Mouse (Mus musculus) limb, embryonic 11.5 days (tissue): Measurements from ENCODE around the gene Gm20696. TPM values are rescaled to one million over a fixed set of nuclear protein-coding genes. Genes with fewer than 3 reads are reported as not detected.

Source experiments
- ATAC-seq: fragments of 200-750 bp; cut with Nextera tagmentation; 2 replicates; pipeline ENCODE4 v1.8.0; 2017; ENCODE audit warnings: low read depth; ENCODE audit not compliant: insufficient number of reproducible peaks, low FRiP score, low TSS enrichment
- DNase-seq: peaks from one replicate; pipeline ENCODE4 v3.0.0-alpha.2; 2015; ENCODE audit warnings: low spot score
- H3K27ac ChIP-seq: fragments of 300-500 bp; sonication (generic); replicated peaks from 2 replicates; pipeline ENCODE4 v1.5.1; 2014; ENCODE audit warnings: low read depth, mild to moderate bottlenecking, low read length
- H3K27me3 ChIP-seq: fragments of 300-500 bp; sonication (generic); 2 replicates; pipeline ENCODE4 v1.6.1; 2014; ENCODE audit warnings: mild to moderate bottlenecking, low read length, mixed read lengths; ENCODE audit not compliant: control insufficient read depth, insufficient read depth
- H3K36me3 ChIP-seq: fragments of 300-500 bp; sonication (generic); 2 replicates; pipeline ENCODE4 v1.6.1; 2014; ENCODE audit warnings: mild to moderate bottlenecking, low read length, moderate library complexity, mixed read lengths; ENCODE audit not compliant: control insufficient read depth, insufficient read depth
- H3K4me1 ChIP-seq: fragments of 300-500 bp; sonication (generic); 2 replicates; pipeline ENCODE4 v1.6.1; 2014; ENCODE audit warnings: low read length, mixed read lengths; ENCODE audit not compliant: control insufficient read depth, insufficient read depth
- H3K4me2 ChIP-seq: fragments of 300-500 bp; sonication (generic); 2 replicates; pipeline ENCODE4 v1.6.1; 2014; ENCODE audit warnings: low read depth, mild to moderate bottlenecking, moderate library complexity; ENCODE audit not compliant: severe bottlenecking
- H3K4me3 ChIP-seq: fragments of 300-500 bp; sonication (generic); 2 replicates; pipeline ENCODE4 v1.5.1; 2014; ENCODE audit warnings: low read depth, low read length
- H3K9ac ChIP-seq: fragments of 300-500 bp; sonication (generic); 2 replicates; pipeline ENCODE4 v1.6.1; 2014; ENCODE audit warnings: mild to moderate bottlenecking, low read length
- H3K9me3 ChIP-seq: fragments of 300-500 bp; sonication (generic); 2 replicates; pipeline ENCODE4 v1.6.1; 2016; ENCODE audit warnings: low read length; ENCODE audit not compliant: control insufficient read depth
- WGBS: fragments of 180-500 bp; shearing (Covaris S2); extraction: QIAGEN DNeasy Blood & Tissue Kit; methylation state at CpG from one replicate; pipeline ENCODE4 v1.1.7; 2014; 5-methylcytosine and 5-hydroxymethylcytosine counted together
- polyA plus RNA-seq: library from polyadenylated mRNA; unstranded; fragments of >200 nt; fragmentation: Nextera tagmentation; extraction: Ambion mirVana; gene quantifications from 2 replicates; pipeline ENCODE4 v1.2.1, GENCODE M21; 2014

Gm20696 gene
- polyA plus RNA-seq, 1 experiment from 2014 or later: 4.0 TPM

GRCm38 (mm10) chr6:99692206-99692915 is 25.8 kb upstream of the Gm20696 start, which contains the start of gene Gpr27:
Gene Gpr27 (plus strand): TSS chr6:99692679.
- H3K4me2 ChIP-seq: peak within 1 kb of the TSS; percentile 88
- H3K36me3 ChIP-seq: no peaks in the 10 kb centered on the region
- peak; percentile 67 for DNase-seq
- peak; percentile 69 for ATAC-seq
- no peaks in the 10 kb centered on the region for H3K9me3 ChIP-seq
- peak within 1 kb of the TSS; percentile 63 for H3K4me3 ChIP-seq
- peak within 1 kb of the TSS; percentile 77 for H3K9ac ChIP-seq
- under 1% methylated on average over 70 of the region's 112 CpGs for WGBS
- peaks cover 8% of the 10 kb centered on the region; the same call in 1 of the 2 replicates for H3K4me1 ChIP-seq
- peaks cover 46% of the 10 kb centered on the region for H3K27me3 ChIP-seq
- H3K27ac ChIP-seq: 0 out of 2 replicates have a peak within 1 kb of the TSS, but pooled peaks have one; percentile 14

GRCm38 (mm10) chr6:99691666-99692205 is 25.1 kb upstream of the Gm20696 start:
- Histone ChIP-seq H3K4me3 (peak overlapping the region; percentile 63), H3K36me3 (no peaks in the 10 kb centered on the region), H3K4me1 (peaks cover 8% of the 10 kb centered on the region; the same call in 1 of the 2 replicates), H3K27ac (no peak overlapping the region), H3K9ac (peak overlapping the region; percentile 77), H3K9me3 (no peaks in the 10 kb centered on the region), H3K27me3 (peaks cover 45% of the 10 kb centered on the region), H3K4me2 (peak overlapping the region; percentile 88)
- 5% methylated on average over 25 of the region's 25 CpGs for WGBS
- DNase-seq: no peak
- 0 out of 2 replicates have a peak, but pooled peaks have one; percentile 44 for ATAC-seq

- no peaks in the 10 kb centered on the region for H3K36me3 ChIP-seq
- WGBS: 86% methylated on average over 6 of the region's 6 CpGs
- no peaks in the 10 kb centered on the region for H3K9me3 ChIP-seq
- no peak for DNase-seq
- ATAC-seq: no peak
- H3K4me1 ChIP-seq: peaks cover 5% of the 10 kb centered on the region; the same call in 1 of the 2 replicates
- no peak overlapping the region for H3K27ac ChIP-seq
- H3K27me3 ChIP-seq: peaks cover 25% of the 10 kb centered on the region
- no peak overlapping the region for H3K4me3 ChIP-seq
- H3K9ac ChIP-seq: no peak overlapping the region
- H3K4me2 ChIP-seq: no peak overlapping the region
Observed at GRCm38 (mm10) chr6:99688513-99688912, 21.9 kb upstream of the Gm20696 start.

GRCm38 (mm10) chr6:99684899-99685298 is 18.3 kb upstream of the Gm20696 start:
- no peak overlapping the region for H3K4me3 ChIP-seq
- H3K36me3 ChIP-seq: no peaks in the 10 kb centered on the region
- H3K4me1 ChIP-seq: no peaks in the 10 kb centered on the region
- 52% methylated on average over 5 of the region's 5 CpGs for WGBS
- H3K4me2 ChIP-seq: no peak overlapping the region
- no peak for ATAC-seq
- no peak overlapping the region for H3K27ac ChIP-seq
- peak; percentile 43 for DNase-seq
- H3K9ac ChIP-seq: no peak overlapping the region
- H3K27me3 ChIP-seq: no peaks in the 10 kb centered on the region
- no peaks in the 10 kb centered on the region for H3K9me3 ChIP-seq

- no peaks in the 10 kb centered on the region for H3K27me3 ChIP-seq
- ATAC-seq (no peak), DNase-seq (no peak)
- H3K36me3 ChIP-seq: no peaks in the 10 kb centered on the region
- no peaks in the 10 kb centered on the region for H3K9me3 ChIP-seq
- WGBS: 91% methylated on average over 5 of the region's 5 CpGs
- H3K4me3 ChIP-seq: no peak overlapping the region
- H3K9ac ChIP-seq: no peak overlapping the region
- no peak overlapping the region for H3K4me2 ChIP-seq
- no peaks in the 10 kb centered on the region for H3K4me1 ChIP-seq
- H3K27ac ChIP-seq: no peak overlapping the region
Observed at GRCm38 (mm10) chr6:99683974-99684373, 17.4 kb upstream of the Gm20696 start.

GRCm38 (mm10) chr6:99678108-99678507 is 11.5 kb upstream of the Gm20696 start:
- H3K9ac ChIP-seq: no peak overlapping the region
- H3K4me3 ChIP-seq: no peak overlapping the region
- ATAC-seq (no peak), DNase-seq (no peak)
- H3K9me3 ChIP-seq: no peaks in the 10 kb centered on the region
- H3K27me3 ChIP-seq: no peaks in the 10 kb centered on the region
- H3K36me3 ChIP-seq: no peaks in the 10 kb centered on the region
- WGBS: 90% methylated on average over 11 of the region's 11 CpGs
- H3K4me1 ChIP-seq: no peaks in the 10 kb centered on the region
- H3K4me2 ChIP-seq: no peak overlapping the region
- H3K27ac ChIP-seq: no peak overlapping the region

- ATAC-seq (no peak), DNase-seq (no peak)
- no peaks in the 10 kb centered on the region for H3K4me1 ChIP-seq
- H3K4me2 ChIP-seq: no peak overlapping the region
- no peaks in the 10 kb centered on the region for H3K36me3 ChIP-seq
- no peak overlapping the region for H3K4me3 ChIP-seq
- H3K9me3 ChIP-seq: no peaks in the 10 kb centered on the region
- H3K9ac ChIP-seq: no peak overlapping the region
- H3K27ac ChIP-seq: no peak overlapping the region
- H3K27me3 ChIP-seq: no peaks in the 10 kb centered on the region
- WGBS: 83% methylated on average over 8 of the region's 8 CpGs
Observed at GRCm38 (mm10) chr6:99677325-99677724, 10.7 kb upstream of the Gm20696 start.

- DNase-seq (no peak), ATAC-seq (no peak)
- Histone ChIP-seq H3K4me3 (no peak overlapping the region), H3K4me2 (no peak overlapping the region), H3K27me3 (no peaks in the 10 kb centered on the region), H3K36me3 (no peaks in the 10 kb centered on the region), H3K9ac (no peak overlapping the region), H3K9me3 (no peaks in the 10 kb centered on the region), H3K27ac (no peak overlapping the region), H3K4me1 (peaks cover 5% of the 10 kb centered on the region; the same call in 1 of the 2 replicates)
- WGBS: 84% methylated on average over 4 of the region's 4 CpGs
Observed at GRCm38 (mm10) chr6:99674482-99674881, 7.9 kb upstream of the Gm20696 start.
